Mouse (Mus musculus): ENCODE data around the gene Card14.

DNA sequence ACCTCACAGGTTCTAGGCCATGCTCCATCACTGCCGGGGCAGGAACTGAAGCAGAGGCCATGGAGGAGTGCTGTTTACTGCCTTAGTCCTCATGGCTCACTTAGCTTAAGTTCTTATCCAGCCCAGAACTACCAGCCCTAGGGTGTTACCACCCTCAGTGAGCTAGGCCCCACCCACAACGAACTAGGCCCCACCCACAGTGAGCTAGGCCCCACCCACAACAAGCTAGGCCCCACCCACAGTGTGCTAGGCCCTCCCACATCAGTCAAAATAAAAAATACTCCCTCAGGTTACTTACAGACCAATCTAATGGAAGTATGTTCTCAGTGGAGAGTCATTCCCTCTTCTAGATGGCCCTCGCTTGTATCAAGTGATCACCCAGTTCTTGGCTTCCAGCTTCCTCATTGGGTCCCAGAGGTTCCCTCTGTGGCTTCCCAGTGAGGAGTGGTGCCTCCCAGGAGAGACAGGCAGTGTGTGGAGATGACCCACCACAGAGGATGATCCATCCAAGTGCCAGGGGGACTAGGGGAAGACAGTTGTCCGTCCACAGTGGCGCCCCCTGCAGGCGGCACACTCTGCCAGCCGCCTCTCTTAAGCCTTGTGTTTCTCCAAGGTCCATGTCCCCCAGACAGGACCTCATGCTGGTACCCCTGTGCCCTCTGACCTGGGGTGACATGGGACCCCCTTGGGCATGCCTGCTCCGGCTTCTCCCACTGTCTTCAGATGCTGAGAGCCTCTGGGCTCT is 34.2 kb upstream of the Card14 start:
- peak; percentile 32; the same call in 1 of the 2 replicates for TF ChIP-seq CTCF (IDR thresholded peaks at IDR 0.05; ENCODE audit: extremely low read depth, insufficient read length, insufficient replicate concordance, low read depth, low read length)
- no peak for TF ChIP-seq POLR2A (IDR thresholded peaks at IDR 0.05; ENCODE audit: low read depth, low read length)
